Mouse (Mus musculus): Measurements from ENCODE around the gene Mxi1. TPM values are rescaled to one million over a fixed set of nuclear protein-coding genes. Genes with fewer than 3 reads are reported as not detected.

The Mxi1 gene
- total RNA-seq, 2 experiments from 2014 or later: 38.1 to 40.5 TPM

- DNase-seq (ENCODE audit: low spot score in 2 of 2): no peak
These were observed 11.0 kb downstream of the Mxi1 start for GRCm38 (mm10) chr19:53321273-53321672.

GRCm38 (mm10) chr19:53322438-53323048 lies 12.2 kb downstream of the Mxi1 start:
- no peak for DNase-seq (ENCODE audit: low spot score in 2 of 2)

- DNase-seq (ENCODE audit: low spot score in 2 of 2): no peak
These were observed 14.5 kb downstream of the Mxi1 start for GRCm38 (mm10) chr19:53324866-53325265.

GRCm38 (mm10) chr19:53325578-53326295 lies 15.4 kb downstream of the Mxi1 start:
- DNase-seq (ENCODE audit: low spot score in 2 of 2): peak in 1 of 2 experiments; percentile 36

GRCm38 (mm10) chr19:53328116-53328515 lies 17.8 kb downstream of the Mxi1 start:
- DNase-seq (ENCODE audit: low spot score in 2 of 2): no peak

- DNase-seq (ENCODE audit: low spot score in 2 of 2): peak; percentile 78 to 82
These were observed 19.1 kb downstream of the Mxi1 start for GRCm38 (mm10) chr19:53329221-53329991.

GRCm38 (mm10) chr19:53329992-53330381 lies 19.7 kb downstream of the Mxi1 start:
- peak; percentile 36 to 57 for DNase-seq (ENCODE audit: low spot score in 2 of 2)

GRCm38 (mm10) chr19:53331882-53332500 lies 21.7 kb downstream of the Mxi1 start:
- no peak for DNase-seq (ENCODE audit: low spot score in 2 of 2)

GRCm38 (mm10) chr19:53333730-53334129 lies 23.4 kb downstream of the Mxi1 start:
- no peak for DNase-seq (ENCODE audit: low spot score in 2 of 2)

- no peak for DNase-seq (ENCODE audit: low spot score in 2 of 2)
These were observed 24.9 kb downstream of the Mxi1 start for GRCm38 (mm10) chr19:53335241-53335640.

- no peak for DNase-seq (ENCODE audit: low spot score in 2 of 2)
These were observed 30.1 kb downstream of the Mxi1 start for GRCm38 (mm10) chr19:53340423-53340822.

- no peak for DNase-seq (ENCODE audit: low spot score in 2 of 2)
These were observed 33.0 kb downstream of the Mxi1 start for GRCm38 (mm10) chr19:53343174-53343881.

- DNase-seq (ENCODE audit: low spot score in 2 of 2): no peak
These were observed 33.7 kb downstream of the Mxi1 start for GRCm38 (mm10) chr19:53344062-53344461.

GRCm38 (mm10) chr19:53345766-53346165 lies 35.4 kb downstream of the Mxi1 start:
- no peak for DNase-seq (ENCODE audit: low spot score in 2 of 2)

- DNase-seq (ENCODE audit: low spot score in 2 of 2): no peak
These were observed 43.5 kb downstream of the Mxi1 start for GRCm38 (mm10) chr19:53353864-53354263.

- DNase-seq (ENCODE audit: low spot score in 2 of 2): no peak
These were observed 44.1 kb downstream of the Mxi1 start for GRCm38 (mm10) chr19:53354271-53355000.

GRCm38 (mm10) chr19:53355065-53355464 lies 44.7 kb downstream of the Mxi1 start:
- no peak for DNase-seq (ENCODE audit: low spot score in 2 of 2)

GRCm38 (mm10) chr19:53359160-53360033 lies 49.1 kb downstream of the Mxi1 start:
- DNase-seq (ENCODE audit: low spot score in 2 of 2): no peak

GRCm38 (mm10) chr19:53360265-53360958 lies 50.1 kb downstream of the Mxi1 start:
- no peak for DNase-seq (ENCODE audit: low spot score in 2 of 2)

Data from adrenal gland, postnatal 4 days (tissue).